Mouse (Mus musculus) heart, adult 2 months (tissue): Measurements from ENCODE around the gene Uckl1. TPM values are rescaled to one million over a fixed set of nuclear protein-coding genes. Genes with fewer than 3 reads are reported as not detected.
A peak's percentile ranks its signal among the peaks of the same experiment; 100 is the strongest.

Source experiments
- DNase-seq, 2 experiments: peaks; one replicate each; pipeline ENCODE4 v3.0.0; 2021
- H3K27ac ChIP-seq: fragments of 200-600 bp; 2 replicates; pipeline ENCODE4 v1.8.1; 2022
- H3K27me3 ChIP-seq: fragments of 200-500 bp; 2 replicates; pipeline ENCODE4 v1.6.1; 2012; ENCODE audit warnings: mild to moderate bottlenecking, low read length, inconsistent platforms, mixed read lengths; ENCODE audit not compliant: control insufficient read depth, insufficient read depth
- H3K36me3 ChIP-seq: fragments of 200-500 bp; 2 replicates; pipeline ENCODE4 v1.6.1; 2012; ENCODE audit warnings: low read length, inconsistent platforms; ENCODE audit not compliant: control insufficient read depth, insufficient read depth
- H3K4me1 ChIP-seq: fragments of 200-500 bp; 2 replicates; pipeline ENCODE4 v1.6.1; 2011; ENCODE audit warnings: low read length; ENCODE audit not compliant: control insufficient read depth, insufficient read depth
- H3K4me3 ChIP-seq: fragments of 200-600 bp; 2 replicates; pipeline ENCODE4 v1.8.1; 2022
- H3K79me2 ChIP-seq: fragments of 200-500 bp; replicated peaks from 2 replicates; pipeline ENCODE4 v1.6.1; 2012; ENCODE audit warnings: mild to moderate bottlenecking, inconsistent platforms, low read length, moderate library complexity, mixed read lengths; ENCODE audit not compliant: control insufficient read depth, insufficient read depth
- H3K9ac ChIP-seq: fragments of 200-500 bp; 2 replicates; pipeline ENCODE4 v1.6.1; 2012; ENCODE audit warnings: low read depth, mild to moderate bottlenecking, control low read depth, inconsistent platforms, low read length, mixed read lengths
- CTCF ChIP-seq: fragments of 200-600 bp; IDR thresholded peaks from 2 replicates; pipeline ENCODE4 v1.8.1; 2022; ENCODE audit warnings: antibody characterized with exemption, mild to moderate bottlenecking, moderate library complexity
- EP300 ChIP-seq: fragments of 200-500 bp; IDR thresholded peaks from 2 replicates; pipeline ENCODE4 v1.6.1; 2011; ENCODE audit warnings: low read depth, low read length, control low read depth; ENCODE audit not compliant: insufficient read depth
- POLR2A ChIP-seq: fragments of 200-500 bp; IDR thresholded peaks from 2 replicates; pipeline ENCODE4 v1.6.1; 2011; ENCODE audit warnings: mild to moderate bottlenecking, low read depth, low read length, control low read depth; ENCODE audit not compliant: insufficient read depth
- whole genome bisulfite sequencing: fragments of 180-500 bp; shearing (Covaris S2); methylation state at CpG from one replicate; pipeline ENCODE4 v1.1.7; 2018; 5-methylcytosine and 5-hydroxymethylcytosine counted together
- intact Hi-C: fragments of 180-260 bp; cut with DNase I; formaldehyde crosslinking; loops from one replicate; pipeline ENCODE4 v1.15.1; 2025
- polyA plus RNA-seq: library from polyadenylated mRNA; depleted of rRNA; stranded (reverse); fragments of >200 nt; gene quantifications from 2 replicates; pipeline ENCODE4 v1.2.3, GENCODE M21; 2012
- total RNA-seq, 2 experiments: library from RNA; stranded (reverse); gene quantifications; 2 replicates each; pipeline ENCODE4 v1.2.3; 2021

Uckl1 gene
- total and polyA plus RNA-seq, 3 experiments = 31.3 to 115 (median 32.5) TPM

DNA sequence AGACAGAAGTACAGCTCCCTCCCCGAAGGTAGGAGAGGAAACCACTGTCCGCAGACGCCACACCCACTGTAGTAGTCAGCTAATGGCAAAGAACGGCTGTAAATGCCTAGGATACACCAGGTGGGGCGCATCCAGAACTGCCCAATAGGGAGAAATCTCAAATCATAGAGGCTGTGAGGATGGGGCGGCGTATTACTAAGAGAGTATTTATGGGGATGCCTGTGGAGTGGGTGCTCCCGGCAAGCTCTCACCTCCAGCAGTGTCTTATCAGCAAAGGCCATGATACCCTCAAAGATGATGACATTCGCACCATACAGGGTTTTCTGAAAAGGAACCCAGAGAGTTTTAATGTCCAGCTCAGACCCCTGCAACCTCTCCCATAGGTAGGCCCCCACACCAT is 10.7 kb downstream of the Uckl1 start:
- H3K9ac ChIP-seq = no peak overlapping the region
- peak in 1 of 2 experiments; percentile 9 for DNase-seq
- no peak overlapping the region for H3K27ac ChIP-seq
- intact Hi-C loops = no loop called here
- 88% methylated on average over 9 of the region's 9 CpGs for WGBS
- H3K4me3 ChIP-seq = no peak overlapping the region
- peaks cover 5% of the 10 kb centered on the region; the same call in 1 of the 2 replicates for H3K4me1 ChIP-seq
- TF ChIP-seq EP300 = no peak
- TF ChIP-seq CTCF = no peak
- no peak for TF ChIP-seq POLR2A
- no peaks in the 10 kb centered on the region for H3K27me3 ChIP-seq
- no peaks in the 10 kb centered on the region for H3K79me2 ChIP-seq
- H3K36me3 ChIP-seq = no peaks in the 10 kb centered on the region

DNA sequence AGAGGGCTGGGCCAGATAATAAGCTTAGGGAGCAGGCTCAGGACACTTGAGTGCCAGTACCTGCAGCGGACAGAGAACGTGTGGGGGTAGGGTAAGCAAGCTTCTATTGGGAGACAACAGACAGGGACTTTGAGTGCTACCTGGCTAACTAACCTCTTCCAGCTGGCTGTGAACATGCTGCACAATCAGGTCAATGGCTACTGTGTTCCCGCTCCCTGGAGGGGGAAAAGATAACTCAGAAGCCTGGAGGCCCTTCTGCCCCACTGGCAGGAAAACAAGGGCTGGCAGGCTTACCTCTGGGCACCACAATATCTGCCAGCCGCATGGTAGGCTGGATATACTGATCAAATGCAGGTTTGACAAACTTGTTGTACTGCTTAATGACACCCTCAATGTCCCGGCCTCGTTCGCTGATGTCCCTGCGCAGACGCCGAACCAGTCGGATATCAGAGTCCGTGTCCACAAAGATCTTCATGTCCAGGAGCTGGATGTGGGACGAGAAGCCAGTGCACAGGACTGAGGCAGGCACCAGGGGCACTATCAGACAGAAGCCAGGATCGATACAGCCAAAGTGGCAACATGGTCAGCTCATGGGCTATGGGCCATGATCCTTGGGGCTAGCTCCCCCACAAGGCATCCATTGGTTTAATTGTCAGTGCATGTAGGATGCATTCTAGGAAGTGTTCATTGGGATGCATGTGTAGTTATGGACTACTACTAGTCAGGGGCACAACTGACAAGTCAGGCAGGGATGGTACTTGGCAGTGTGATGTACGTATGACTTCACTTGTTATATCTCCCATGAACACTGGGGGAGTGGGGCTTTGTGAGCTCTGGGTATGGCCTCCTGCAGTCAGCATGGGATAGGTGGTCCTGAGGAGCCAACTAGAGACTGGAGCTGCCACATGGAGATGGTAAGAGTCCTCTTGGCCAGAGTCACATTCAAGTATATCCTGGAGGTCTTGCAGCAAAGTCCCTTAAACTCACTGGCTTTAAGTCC is 11.5 kb downstream of the Uckl1 start:
- 74% methylated on average over 15 of the region's 15 CpGs for WGBS
- no peaks in the 10 kb centered on the region for H3K36me3 ChIP-seq
- H3K79me2 ChIP-seq = no peaks in the 10 kb centered on the region
- TF ChIP-seq POLR2A (no peak), EP300 (0 out of 2 replicates have a peak, but pooled peaks have one; percentile 7)
- H3K4me3 ChIP-seq = no peak overlapping the region
- H3K9ac ChIP-seq = no peak overlapping the region
- no peaks in the 10 kb centered on the region for H3K27me3 ChIP-seq
- intact Hi-C loops = no loop called here
- H3K27ac ChIP-seq = no peak overlapping the region
- peaks cover 1% of the 10 kb centered on the region; the same call in 1 of the 2 replicates for H3K4me1 ChIP-seq
- peak; percentile 40 to 56 for DNase-seq

DNA sequence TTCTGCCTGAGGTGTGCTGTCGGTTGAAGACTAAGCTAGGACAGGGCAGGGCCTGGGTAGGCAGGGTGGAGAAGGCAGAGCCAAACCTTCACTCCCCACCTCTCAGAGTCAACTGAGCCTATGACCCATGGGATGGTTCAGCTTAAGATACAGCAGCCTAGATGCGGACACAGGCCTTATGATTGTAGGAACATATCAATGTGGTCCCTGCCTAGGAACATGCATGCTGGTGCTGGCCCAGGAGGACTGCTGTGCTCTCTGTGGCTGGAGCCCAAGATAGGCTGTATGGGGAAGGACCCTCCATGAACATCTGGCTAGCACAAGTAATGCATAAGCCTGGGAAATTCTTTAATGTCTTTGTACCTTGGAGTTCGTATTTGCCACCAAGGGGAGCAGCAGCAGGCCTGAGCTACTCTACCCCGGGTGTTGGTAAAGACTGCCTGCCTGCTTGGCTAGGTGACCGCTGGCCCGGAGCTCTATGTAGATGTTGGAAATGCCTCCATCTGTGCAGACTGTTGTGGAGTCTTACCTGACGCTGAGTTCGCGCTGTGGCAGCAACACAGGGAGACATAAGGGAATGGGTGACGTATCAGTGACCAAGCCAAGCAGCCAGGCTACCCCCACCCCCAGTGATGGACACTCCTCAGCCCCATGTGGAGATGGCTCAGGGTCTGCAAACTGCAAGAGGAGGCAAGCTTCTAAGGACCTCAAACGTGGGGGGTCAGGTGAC is 12.6 kb downstream of the Uckl1 start:
- H3K4me3 ChIP-seq = no peak overlapping the region
- no peaks in the 10 kb centered on the region for H3K36me3 ChIP-seq
- no peak overlapping the region for H3K9ac ChIP-seq
- H3K27ac ChIP-seq = no peak overlapping the region
- 88% methylated on average over 11 of the region's 11 CpGs for WGBS
- intact Hi-C loops = no loop called here
- H3K4me1 ChIP-seq = no peaks in the 10 kb centered on the region; the same call in 1 of the 2 replicates
- H3K27me3 ChIP-seq = no peaks in the 10 kb centered on the region
- TF ChIP-seq POLR2A (no peak), EP300 (no peak), CTCF (no peak)
- peak in 1 of 2 experiments; percentile 17 for DNase-seq
- no peaks in the 10 kb centered on the region for H3K79me2 ChIP-seq

DNA sequence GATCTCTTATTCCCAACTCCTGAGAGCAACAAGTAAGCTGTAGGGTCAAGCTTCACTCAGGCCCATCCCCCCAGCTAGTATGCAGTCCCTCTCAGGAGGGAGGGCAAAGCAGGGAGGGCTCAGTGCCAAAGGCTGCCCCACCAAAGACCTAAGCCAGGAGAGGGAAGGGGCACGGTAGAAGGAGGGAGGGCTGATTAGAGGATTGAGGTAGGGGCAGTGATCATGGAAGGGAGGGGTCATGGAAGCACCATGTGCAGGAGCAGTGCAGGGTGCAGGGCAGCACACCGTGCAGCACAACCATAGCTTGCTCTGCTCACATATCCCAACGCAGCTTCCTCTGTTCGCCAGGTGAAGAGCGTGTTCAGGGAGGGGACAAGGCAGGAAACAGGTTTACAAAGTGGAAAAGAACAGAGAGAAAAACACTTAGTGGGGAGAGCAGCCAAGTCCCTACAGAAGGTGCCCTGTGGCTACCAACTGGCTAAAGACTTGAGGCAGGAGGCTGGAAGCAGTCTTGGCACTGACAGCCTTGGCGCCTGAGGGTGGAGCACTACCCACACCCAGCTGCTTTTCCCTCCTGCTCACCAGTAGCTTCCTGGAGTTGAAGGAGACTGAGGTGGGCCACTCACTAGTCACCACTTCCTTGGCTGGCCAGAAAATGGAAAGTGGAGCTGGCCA is 13.6 kb downstream of the Uckl1 start:
- Histone ChIP-seq H3K9ac (no peak overlapping the region), H3K27ac (no peak overlapping the region), H3K4me1 (no peaks in the 10 kb centered on the region; the same call in 1 of the 2 replicates), H3K27me3 (no peaks in the 10 kb centered on the region), H3K79me2 (no peaks in the 10 kb centered on the region), H3K4me3 (no peak overlapping the region), H3K36me3 (no peaks in the 10 kb centered on the region)
- no peak for TF ChIP-seq CTCF
- no peak for TF ChIP-seq POLR2A
- no peak for TF ChIP-seq EP300
- no peak for DNase-seq
- WGBS = 58% methylated on average over 6 of the region's 6 CpGs
- intact Hi-C loops = no loop called here

DNA sequence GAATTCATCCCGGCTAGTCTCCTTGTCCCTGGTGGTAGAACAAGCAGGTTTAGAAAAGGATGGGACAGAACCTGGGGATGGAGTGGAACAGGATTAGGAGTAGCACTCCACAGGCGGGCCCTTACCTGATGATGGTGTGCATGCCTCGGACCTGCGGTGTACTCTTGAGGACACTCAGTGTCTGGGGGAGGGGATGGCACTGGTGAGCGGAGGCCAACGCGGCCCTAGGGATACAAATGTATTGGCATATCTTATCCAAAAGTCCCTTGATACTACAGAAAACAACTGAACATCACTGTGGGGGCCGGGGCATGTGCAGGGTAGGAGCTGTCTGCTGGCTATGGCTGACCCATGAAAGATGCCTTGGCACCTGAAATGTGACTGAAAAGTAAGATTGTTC is 14.3 kb downstream of the Uckl1 start:
- H3K4me1 ChIP-seq = no peaks in the 10 kb centered on the region; the same call in 1 of the 2 replicates
- no peak for TF ChIP-seq POLR2A
- no peak for TF ChIP-seq EP300
- no peaks in the 10 kb centered on the region for H3K36me3 ChIP-seq
- H3K27me3 ChIP-seq = no peaks in the 10 kb centered on the region
- no peak for DNase-seq
- no peak overlapping the region for H3K27ac ChIP-seq
- no peak overlapping the region for H3K9ac ChIP-seq
- no peaks in the 10 kb centered on the region for H3K79me2 ChIP-seq
- intact Hi-C loops = no loop called here
- no peak overlapping the region for H3K4me3 ChIP-seq
- WGBS = 76% methylated on average over 8 of the region's 8 CpGs
